Mouse (Mus musculus) cerebellum, adult 9-10 months (tissue): ENCODE measurements at regions not wholly inside any gene's neighbourhood (a gene's known extent, or its start where the extent isn't known, plus 50 kb on each side); places are given as distances from the start of the nearest gene placed in this dataset.
"Not testable (repeated sequence)": the region's sequence is repeated elsewhere in the genome, so short reads cannot be mapped to it uniquely, and the experiment has no call there.

Experiments used
- DNase-seq: peaks from one replicate; pipeline ENCODE4 v3.0.0; 2022

DNA sequence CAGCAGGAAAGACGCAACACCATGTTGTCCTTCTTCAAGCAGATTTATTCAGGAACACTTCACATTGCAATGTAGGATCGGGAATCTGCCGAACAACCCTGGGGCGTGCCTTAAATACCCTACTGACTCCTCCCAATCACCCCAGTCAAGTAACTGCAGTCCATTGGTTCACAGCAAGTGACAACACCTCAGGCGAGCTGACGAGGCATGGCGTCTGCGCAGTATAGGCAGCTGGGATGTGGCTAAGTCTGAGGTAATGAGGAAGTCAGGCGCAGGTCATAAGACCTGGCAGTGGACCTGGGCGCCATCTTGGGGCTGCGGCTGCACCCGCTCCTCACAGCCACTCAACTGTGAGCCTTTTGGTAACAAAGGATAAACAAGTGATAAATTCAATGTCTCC is 96.2 kb upstream of the Arhgap20 start:
- DNase-seq = not testable (repeated sequence)

DNA sequence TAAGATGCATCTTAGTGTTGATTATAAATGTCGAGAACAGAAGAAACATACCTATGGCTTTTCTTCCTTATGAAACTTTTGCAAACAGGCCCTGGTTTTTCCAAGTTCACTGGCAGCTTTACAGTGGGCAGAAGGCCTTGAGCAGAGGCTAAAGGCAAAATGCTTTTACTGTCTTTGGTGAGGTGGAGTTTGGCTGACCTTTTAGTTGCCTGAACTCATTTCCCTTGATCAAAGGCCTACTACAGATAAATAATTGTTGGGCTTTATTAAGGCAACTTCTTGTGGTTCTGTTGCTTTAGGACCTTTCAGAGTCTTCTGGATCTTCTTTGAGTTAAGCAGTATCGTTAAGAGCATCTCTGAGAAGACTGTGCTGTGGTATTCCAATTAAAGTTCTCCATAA is 94.6 kb upstream of the Arhgap20 start:
- DNase-seq = no peak

- DNase-seq = no peak
These were observed 78.6 kb upstream of the Arhgap20 start for GRCm38 (mm10) chr9:51686536-51686935.

DNA sequence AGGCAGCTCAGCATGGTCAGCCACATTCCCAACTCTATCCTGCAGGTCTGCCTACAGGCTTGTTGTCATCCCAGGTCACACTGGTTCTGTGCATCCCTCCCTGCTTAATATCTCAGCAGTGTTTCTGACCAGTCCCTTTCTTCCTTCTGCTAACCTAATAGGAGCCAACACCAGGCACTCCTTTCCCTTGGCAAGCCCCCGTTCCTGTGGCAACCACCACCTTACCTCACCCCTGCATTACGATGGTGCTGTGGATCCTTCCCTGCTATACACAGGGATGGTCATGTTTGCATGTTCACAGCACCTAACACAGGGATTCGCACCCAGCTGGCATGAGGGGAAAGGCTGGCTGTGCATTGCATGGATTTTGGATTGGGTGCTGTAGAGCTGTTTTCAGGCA is 50.8 kb upstream of the Arhgap20 start:
- DNase-seq = no peak
